Mouse (Mus musculus) G1E-ER4 (cell line): ENCODE results near the gene Cherp. TPM values are rescaled to one million over a fixed set of nuclear protein-coding genes. Genes with fewer than 3 reads are reported as not detected.

Experiments
- GATA1 ChIP-seq: IDR thresholded peaks from one replicate; pipeline ENCODE4 v1.8.0; 2012; ENCODE audit warnings: low read length, inconsistent platforms
- polyA plus RNA-seq: library from polyadenylated mRNA; stranded (reverse); fragments of >175 nt; gene quantifications from 2 replicates; pipeline ENCODE4 v1.2.3, GENCODE M21; 2012

Gene Cherp
- polyA plus RNA-seq, 1 experiment, result 274 TPM

DNA sequence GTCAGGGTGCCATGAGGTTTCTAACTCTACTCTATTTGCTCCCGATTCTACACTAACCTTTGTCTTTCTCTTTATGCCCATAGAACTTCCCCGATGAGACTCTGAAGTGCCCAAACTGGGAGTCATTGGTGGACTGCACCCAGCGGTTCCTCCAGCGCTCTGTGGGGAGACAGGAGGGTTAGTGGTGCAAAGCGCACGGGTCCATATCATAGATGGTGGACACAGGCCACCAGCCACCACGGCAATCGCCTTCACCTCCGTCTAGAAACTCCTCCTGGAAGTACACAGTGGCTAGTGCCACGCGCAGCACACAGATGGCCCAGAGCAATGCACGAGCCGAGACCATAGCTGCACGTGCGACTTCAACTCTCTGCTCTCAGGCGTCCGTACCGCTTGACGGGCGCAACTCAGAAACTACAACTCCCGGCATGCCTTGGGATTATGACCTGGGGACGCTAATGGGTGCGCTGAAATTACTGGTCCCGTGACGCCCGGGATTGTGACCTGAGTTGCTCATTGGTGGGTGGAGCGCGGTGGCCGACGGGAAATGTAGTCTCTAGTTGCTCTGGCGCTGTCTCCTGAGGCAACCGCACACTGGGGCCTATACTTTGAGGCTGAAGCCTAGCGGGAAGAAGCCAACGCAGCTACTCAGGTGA, 31.6 kb downstream of the Cherp start, which contains the start of the genes Calr3 and 1700030K09Rik:
TSS of gene Calr3 (minus strand) at position 533 of the 656 bp plus-strand sequence.
TSS of gene 1700030K09Rik (plus strand) at position 543 of the 656 bp plus-strand sequence.
- no peak for TF ChIP-seq GATA1

DNA sequence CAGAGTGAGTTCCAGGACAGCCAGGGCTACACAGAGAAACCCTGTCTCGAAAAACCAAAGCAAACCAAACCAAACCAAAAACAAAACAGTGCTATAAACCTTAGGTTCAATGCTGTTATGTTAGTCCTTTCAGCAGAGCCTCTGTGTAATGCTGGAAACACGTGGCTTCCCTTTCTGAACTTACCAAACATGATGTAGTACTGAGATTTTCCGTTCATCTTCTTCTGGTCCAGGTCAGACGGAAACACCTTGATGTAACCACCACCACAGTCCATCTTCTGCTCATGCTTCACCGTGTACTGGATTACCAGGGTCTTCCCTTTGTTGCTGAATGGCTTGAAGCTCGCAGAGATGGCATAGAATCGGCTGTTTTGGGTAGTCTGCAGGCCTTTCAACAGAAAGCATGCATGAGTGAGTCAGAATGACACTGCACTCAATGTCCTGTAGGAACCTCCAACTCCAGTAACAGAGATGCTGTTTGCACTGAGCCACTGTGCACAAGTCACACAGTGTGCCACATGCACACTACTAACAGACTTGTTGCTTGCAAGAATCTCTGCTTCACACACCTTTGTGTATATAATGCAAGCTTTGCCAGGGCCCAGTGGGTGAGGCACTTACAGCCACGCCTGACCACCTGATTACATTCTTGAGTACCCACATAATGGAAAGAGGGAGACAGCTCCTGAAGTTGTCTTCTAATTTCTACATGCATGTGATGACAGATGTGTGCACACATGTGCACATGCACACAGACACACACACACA, 36.6 kb downstream of the Cherp start:
- no peak for TF ChIP-seq GATA1

DNA sequence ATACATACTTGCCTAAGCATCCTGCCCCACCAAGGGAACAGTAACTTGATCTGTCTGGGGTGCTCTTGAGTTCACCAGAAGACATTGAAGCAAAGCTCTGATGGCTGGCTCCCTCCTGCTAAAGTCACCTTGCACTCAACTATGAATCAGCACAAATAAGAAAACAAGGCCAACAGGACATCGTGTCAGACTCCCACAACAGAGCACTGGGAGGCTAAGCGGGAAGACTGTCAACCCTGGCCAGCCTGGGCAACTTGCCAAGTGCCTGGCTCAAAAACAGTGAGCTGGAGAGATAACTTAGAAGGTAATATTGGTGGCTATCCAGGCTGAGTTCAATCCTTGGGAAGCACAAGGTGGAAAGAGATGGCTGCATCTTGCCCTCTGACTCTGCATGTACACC, 40.1 kb downstream of the Cherp start:
- TF ChIP-seq GATA1, result no peak

DNA sequence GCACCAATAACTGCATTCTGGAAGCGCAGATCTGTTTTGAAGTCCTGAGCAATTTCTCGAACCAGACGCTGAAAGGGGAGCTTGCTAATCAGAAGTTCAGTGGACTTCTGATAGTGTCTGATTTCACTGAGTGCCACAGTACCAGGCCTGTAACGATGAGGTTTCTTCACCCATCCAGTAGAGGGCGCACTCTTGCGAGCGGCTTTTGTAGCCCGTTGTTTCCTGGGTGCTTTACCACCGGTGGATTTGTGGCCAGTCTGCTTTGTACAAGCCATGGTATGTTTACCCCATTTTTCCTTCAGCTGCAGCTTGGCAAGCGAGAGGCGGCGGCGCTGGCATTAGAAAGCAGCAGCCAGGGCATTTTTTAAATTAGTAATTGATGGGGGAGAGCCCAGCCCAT, 45.4 kb downstream of the Cherp start:
- TF ChIP-seq GATA1, result no peak

DNA sequence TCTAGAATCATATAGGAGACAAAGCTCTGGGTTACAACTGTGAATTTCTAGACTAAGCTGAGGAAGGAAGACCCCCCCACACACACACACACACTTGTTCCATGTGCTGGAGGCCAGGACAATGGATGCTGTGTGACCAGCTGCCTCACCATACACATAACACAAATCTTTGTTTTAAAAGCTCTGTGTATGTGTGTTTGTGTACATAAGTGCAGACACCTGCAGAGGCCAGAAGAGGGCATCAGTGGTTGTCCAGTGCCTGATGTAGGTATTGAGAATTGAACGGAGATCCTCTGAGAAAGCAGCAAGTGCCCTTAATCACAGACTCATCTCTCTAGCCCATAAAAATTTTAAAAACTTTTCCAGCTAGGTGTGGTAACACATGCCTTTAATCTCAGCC, 52.1 kb downstream of the Cherp start:
- TF ChIP-seq GATA1, result no peak

DNA sequence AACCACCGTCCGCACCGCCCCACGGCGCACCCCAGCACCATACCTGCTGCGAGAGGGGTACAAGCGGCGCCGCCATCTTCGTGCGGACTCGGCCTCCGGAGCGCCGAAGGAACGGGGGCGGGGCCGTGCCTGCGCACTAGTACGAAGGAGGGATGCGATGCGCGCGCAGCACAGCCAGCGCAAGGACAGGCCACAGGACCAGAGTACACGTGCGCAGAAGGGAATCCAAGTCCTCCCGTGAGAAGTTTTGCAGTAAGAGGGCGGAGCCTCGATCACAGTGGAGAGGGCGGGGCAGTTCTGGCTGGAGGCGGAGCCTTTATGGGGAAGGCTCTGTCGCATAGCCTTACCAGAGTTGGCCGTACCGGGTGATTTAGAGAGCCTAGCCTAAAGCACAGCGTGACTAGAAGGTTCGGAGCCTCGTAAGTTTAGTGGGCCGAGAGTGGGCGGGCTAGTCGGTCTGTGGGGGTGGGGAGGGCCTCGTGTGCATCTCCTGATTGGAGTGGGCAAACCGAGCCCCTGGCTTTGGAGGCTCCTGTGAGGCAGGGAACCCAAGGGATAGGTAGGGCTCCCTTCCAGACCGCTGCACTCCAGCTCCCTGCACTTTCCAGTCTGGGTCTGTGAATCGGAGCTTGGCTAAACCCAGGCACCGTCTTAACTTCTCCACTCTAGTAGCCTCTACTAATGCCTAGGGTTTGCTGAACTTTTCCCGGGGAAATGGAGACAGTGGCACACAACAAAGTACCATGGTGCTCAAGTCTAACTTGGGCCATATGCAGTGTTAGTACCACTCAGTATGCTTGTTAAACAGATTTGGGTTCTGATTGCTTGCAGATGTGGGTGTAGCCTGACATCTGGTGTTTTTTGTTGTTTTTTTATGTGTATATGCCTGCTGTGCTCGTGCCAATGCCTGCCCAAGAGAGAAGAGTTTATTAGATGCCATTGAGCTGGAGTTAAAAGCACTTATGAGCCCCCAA, 53.4 kb downstream of the Cherp start, which contains the start of gene Eps15l1:
TSS of gene Eps15l1 (minus strand) at position 99 of the 974 bp plus-strand sequence.
- TF ChIP-seq GATA1, result no peak

DNA sequence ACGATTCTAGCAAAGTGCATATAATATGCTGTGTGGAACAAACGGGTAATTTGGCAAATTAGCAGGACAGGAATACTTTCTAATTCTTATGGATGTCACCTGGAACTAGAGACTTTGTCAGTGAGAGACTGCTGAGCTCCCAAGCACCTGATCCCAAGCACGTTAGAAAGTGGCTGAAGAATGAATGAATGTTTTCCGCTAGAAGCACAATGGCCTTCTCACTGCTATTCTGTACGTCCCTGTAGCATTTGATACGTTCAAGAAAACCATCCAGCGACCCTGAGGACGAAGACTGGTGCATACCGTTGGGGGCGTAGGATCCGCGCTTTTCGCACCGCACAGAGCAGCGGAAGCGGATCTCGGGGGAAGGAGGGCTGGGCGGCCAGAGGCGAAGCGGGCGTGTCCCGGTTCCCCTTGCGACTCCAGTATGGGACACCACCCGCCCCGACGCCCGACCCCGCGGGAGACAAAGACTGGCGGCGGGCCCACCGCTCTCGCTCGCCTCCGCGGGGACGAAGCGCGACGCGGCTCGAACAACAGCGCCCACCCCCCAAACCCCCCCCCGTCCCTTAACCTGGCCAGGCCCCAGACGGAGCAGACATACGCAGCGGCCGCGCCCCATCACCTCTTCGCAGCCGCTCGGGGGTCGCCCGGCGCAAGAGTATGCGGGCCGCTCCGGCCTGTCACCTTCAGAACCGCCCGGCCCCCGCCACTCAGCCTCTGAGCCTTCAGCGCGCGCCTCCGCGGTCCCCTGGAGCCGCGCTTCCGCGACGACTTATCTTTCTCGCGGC, 54.3 kb downstream of the Cherp start:
- no peak for TF ChIP-seq GATA1

DNA sequence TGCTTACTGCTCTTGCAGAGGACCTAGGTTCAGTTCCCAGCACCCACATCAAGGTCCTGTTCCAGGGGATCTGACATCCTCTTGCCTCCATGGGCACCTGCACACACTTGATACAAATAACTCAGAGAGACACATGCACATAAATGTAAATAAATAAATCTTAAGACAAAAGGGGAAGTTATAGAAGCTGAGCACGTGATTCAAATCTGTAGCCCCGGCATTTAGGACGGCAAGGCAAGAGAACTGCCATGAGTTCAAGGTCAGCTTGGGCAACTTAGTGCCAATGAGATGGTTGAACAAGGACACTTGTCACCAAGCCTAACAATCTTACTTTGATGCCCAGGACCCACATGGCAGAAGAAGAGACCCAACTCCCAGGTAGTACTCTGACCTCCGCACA, 57.0 kb downstream of the Cherp start:
- no peak for TF ChIP-seq GATA1

DNA sequence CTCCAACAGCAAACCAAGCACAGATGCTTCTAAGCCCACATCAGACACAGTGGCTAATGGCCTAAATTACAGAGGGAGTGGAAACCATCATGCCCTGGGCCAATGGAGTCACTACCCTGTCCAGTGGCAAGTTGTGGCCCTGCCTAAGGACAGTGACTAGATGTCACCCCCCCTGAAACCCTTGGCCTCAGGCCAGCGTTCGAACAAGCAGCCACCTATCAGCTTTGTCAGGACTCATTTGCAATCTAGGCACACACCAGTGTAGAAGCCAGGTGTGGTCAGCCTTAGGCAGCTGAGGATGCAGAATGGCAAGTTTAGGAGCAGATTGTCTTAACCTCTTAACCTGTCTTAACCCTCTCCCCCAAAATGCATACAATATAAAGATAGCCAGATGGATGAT, 59.8 kb downstream of the Cherp start:
- TF ChIP-seq GATA1, result no peak

DNA sequence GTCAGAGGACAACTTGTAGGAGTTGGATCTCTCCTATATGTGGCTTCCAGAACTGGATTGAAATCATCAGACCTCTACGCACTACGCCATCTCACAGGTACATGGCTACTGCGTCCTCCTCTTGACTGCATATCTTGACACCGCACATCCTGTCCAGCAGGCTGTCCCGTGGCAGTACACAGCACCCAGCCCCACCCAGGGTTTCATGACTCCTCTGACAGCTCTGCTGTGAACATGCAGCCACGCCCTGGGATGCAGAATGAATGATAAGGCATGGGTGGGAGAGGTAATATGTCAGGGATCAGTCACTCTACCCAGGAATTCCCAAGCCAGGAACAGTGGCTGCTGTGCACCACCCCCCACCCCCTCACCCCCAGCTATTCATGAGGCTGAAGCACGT, 61.2 kb downstream of the Cherp start:
- no peak for TF ChIP-seq GATA1

Other genes with a start within 250 kb of the Cherp start
- gene Ap1m1, start 235.2 kb downstream of the Cherp start, polyA plus RNA-seq, result 96.9 and 119 TPM in 2 replicates
- gene Gm10282, start 170.0 kb downstream of the Cherp start, polyA plus RNA-seq, result 179 and 219 TPM in 2 replicates
- 0.06 and 0.12 TPM in 2 replicates for gene Klf2, start 156.2 kb downstream of the Cherp start, polyA plus RNA-seq
- 7.4 and 14.4 TPM in 2 replicates for gene Eps15l1, start 53.8 kb downstream of the Cherp start, polyA plus RNA-seq
- 0.03 and 0.16 TPM in 2 replicates for gene Calr3, start 31.4 kb downstream of the Cherp start, polyA plus RNA-seq
- gene 1700030K09Rik, start 31.3 kb downstream of the Cherp start, polyA plus RNA-seq, result 4.8 and 5.6 TPM in 2 replicates
- gene Slc35e1, start 17.4 kb upstream of the Cherp start, polyA plus RNA-seq, result 8.7 and 9.8 TPM in 2 replicates
- gene Med26, start 73.0 kb upstream of the Cherp start, polyA plus RNA-seq, result 42.2 and 54.4 TPM in 2 replicates
- 9.3 and 11.3 TPM in 2 replicates for gene Smim7, start 95.9 kb upstream of the Cherp start, polyA plus RNA-seq
- 1.4 and 1.5 TPM in 2 replicates for gene Tmem38a, start 96.8 kb upstream of the Cherp start, polyA plus RNA-seq
- gene Nwd1, start 171.5 kb upstream of the Cherp start, polyA plus RNA-seq, result 0.01 TPM in 1 of 2 replicates, not detected in the other
- gene Sin3b, start 248.1 kb upstream of the Cherp start, polyA plus RNA-seq, result 57.0 and 57.3 TPM in 2 replicates